Mouse (Mus musculus) liver, adult 2 months (tissue): Measurements from ENCODE around the gene Zdhhc1.

Experiments used
- CTCF ChIP-seq: fragments of 200-500 bp; IDR thresholded peaks from 2 replicates; pipeline ENCODE4 v1.5.1; 2011; ENCODE audit warnings: low read depth, low read length, control low read depth
- POLR2A ChIP-seq: fragments of 200-500 bp; IDR thresholded peaks from 2 replicates; pipeline ENCODE4 v1.6.1; 2011; ENCODE audit warnings: low read length, control low read depth; ENCODE audit not compliant: insufficient read depth; ENCODE audit errors: extremely low read depth

- peak; percentile 90 for TF ChIP-seq CTCF
- no peak for TF ChIP-seq POLR2A
These were observed 19.9 kb downstream of the Zdhhc1 start for GRCm38 (mm10) chr8:105476628-105477413.
